Mouse (Mus musculus) erythroblast, embryonic 14.5 days (primary cell): ENCODE data around the gene Zfp462.

Experiments
- GATA1 ChIP-seq: IDR thresholded peaks from 2 replicates; pipeline ENCODE4 v1.6.1; 2012; ENCODE audit warnings: low read length, inconsistent platforms, mixed read lengths
- TAL1 ChIP-seq: IDR thresholded peaks from 3 replicates; pipeline ENCODE4 v1.6.1; 2012; ENCODE audit warnings: low read length, inconsistent platforms, mixed read lengths

GRCm38 (mm10) chr4:55121126-55121525, 176.3 kb downstream of the Zfp462 start:
- TF ChIP-seq GATA1 = no peak
- TF ChIP-seq TAL1 = no peak
